Mouse (Mus musculus) forebrain, embryonic 11.5 days (tissue): ENCODE results near the gene Dnajc25. TPM values are rescaled to one million over a fixed set of nuclear protein-coding genes. Genes with fewer than 3 reads are reported as not detected.

Experiments used
- ATAC-seq: fragments of 200-750 bp; cut with Nextera tagmentation; replicated peaks from 2 replicates; pipeline ENCODE4 v1.8.0; 2017; ENCODE audit warnings: moderate TSS enrichment; ENCODE audit not compliant: low FRiP score
- DNase-seq: peaks from one replicate; pipeline ENCODE4 v3.0.0-alpha.2; 2017; ENCODE audit warnings: low spot score
- H3K27ac ChIP-seq: fragments of 300-500 bp; sonication (generic); 2 replicates; pipeline ENCODE4 v1.5.1; 2014; ENCODE audit warnings: low read depth, low read length
- H3K27me3 ChIP-seq: fragments of 300-500 bp; sonication (generic); 2 replicates; pipeline ENCODE4 v1.6.1; 2014; ENCODE audit warnings: mild to moderate bottlenecking, low read length, mixed read lengths; ENCODE audit not compliant: control insufficient read depth, insufficient read depth
- H3K36me3 ChIP-seq: fragments of 300-500 bp; sonication (generic); 2 replicates; pipeline ENCODE4 v1.6.1; 2014; ENCODE audit warnings: mild to moderate bottlenecking, low read length, moderate library complexity, mixed read lengths; ENCODE audit not compliant: control insufficient read depth, insufficient read depth
- H3K4me1 ChIP-seq: fragments of 300-500 bp; sonication (generic); replicated peaks from 2 replicates; pipeline ENCODE4 v1.6.1; 2014; ENCODE audit warnings: low read length, mixed read lengths; ENCODE audit not compliant: control insufficient read depth, insufficient read depth
- H3K4me2 ChIP-seq: fragments of 300-500 bp; sonication (generic); 2 replicates; pipeline ENCODE4 v1.6.1; 2014; ENCODE audit warnings: low read depth, mild to moderate bottlenecking, low read length, moderate library complexity, mixed read lengths; ENCODE audit not compliant: severe bottlenecking
- H3K4me3 ChIP-seq: fragments of 300-500 bp; sonication (generic); 2 replicates; pipeline ENCODE4 v1.5.1; 2014; ENCODE audit warnings: low read depth, low read length
- H3K9ac ChIP-seq: fragments of 300-500 bp; sonication (generic); 2 replicates; pipeline ENCODE4 v1.6.1; 2014; ENCODE audit warnings: low read length
- H3K9me3 ChIP-seq: fragments of 300-500 bp; sonication (generic); 2 replicates; pipeline ENCODE4 v1.6.1; 2016; ENCODE audit warnings: low read length, mixed read lengths; ENCODE audit not compliant: control insufficient read depth
- WGBS: fragments of 180-500 bp; shearing (Covaris S2); extraction: QIAGEN DNeasy Blood & Tissue Kit; methylation state at CpG from one replicate; pipeline ENCODE4 v1.1.7; 2014; 5-methylcytosine and 5-hydroxymethylcytosine counted together
- polyA plus RNA-seq: library from polyadenylated mRNA; unstranded; fragments of >200 nt; fragmentation: Nextera tagmentation; extraction: Ambion mirVana; gene quantifications from 2 replicates; pipeline ENCODE4 v1.2.1, GENCODE M21; 2014

Dnajc25 gene
- polyA plus RNA-seq, 1 experiment from 2014 or later: 7.7 TPM

DNA sequence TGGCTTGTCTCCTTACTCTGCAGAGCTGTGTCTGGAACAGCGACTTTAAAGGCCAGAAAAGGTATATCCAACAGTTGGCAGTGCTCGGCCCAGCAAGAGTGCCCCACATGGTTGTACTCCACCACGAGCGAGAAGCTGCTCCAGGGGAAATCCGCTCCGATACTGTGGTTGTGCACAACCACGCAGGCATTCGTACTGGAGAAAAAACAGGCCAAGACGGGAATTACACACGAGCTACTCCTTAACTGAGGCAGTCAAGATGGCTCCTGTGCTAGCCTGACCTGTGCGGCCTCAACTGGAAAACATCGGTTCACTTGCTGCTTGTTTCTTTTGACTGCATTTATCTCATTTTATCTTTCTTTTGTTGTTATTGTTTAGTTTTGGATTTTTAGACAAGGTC is 67.7 kb downstream of the Dnajc25 start:
- Histone ChIP-seq H3K4me2 (no peak overlapping the region), H3K27ac (no peak overlapping the region), H3K4me3 (no peak overlapping the region), H3K9ac (no peak overlapping the region), H3K36me3 (no peaks in the 10 kb centered on the region), H3K27me3 (no peaks in the 10 kb centered on the region), H3K9me3 (no peaks in the 10 kb centered on the region), H3K4me1 (no peaks in the 10 kb centered on the region)
- no peak for DNase-seq
- ATAC-seq: no peak
- WGBS: 77% methylated on average over 12 of the region's 12 CpGs

DNA sequence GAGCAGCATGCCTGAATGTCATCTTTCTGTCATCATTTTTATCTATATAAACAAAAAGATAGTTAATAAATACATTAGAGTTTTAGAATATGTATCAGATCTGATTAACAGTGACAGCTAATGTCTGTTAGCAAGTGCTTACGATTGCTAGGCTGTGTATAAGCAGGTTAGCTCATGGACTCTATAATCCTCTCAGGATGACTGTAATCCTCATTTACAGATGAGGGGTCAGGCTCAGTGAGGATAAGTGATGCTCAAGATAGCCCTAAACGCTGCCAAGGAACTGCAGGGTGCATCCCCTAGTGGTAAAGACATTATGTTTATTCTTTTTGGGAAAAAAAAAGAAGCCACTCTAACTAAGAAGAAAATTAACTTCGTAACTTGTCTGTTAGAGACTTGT is 74.4 kb downstream of the Dnajc25 start:
- H3K4me3 ChIP-seq: no peak overlapping the region
- 40% methylated on average over 3 of the region's 3 CpGs for WGBS
- H3K36me3 ChIP-seq: no peaks in the 10 kb centered on the region
- no peak overlapping the region for H3K27ac ChIP-seq
- no peaks in the 10 kb centered on the region for H3K4me1 ChIP-seq
- no peak overlapping the region for H3K4me2 ChIP-seq
- no peaks in the 10 kb centered on the region for H3K27me3 ChIP-seq
- no peak overlapping the region for H3K9ac ChIP-seq
- ATAC-seq (no peak), DNase-seq (no peak)
- no peaks in the 10 kb centered on the region for H3K9me3 ChIP-seq

Other genes starting within 250 kb of the Dnajc25 start
- gene Olfr267, start 207.3 kb upstream of the Dnajc25 start, polyA plus RNA-seq: 0.11 TPM in 1 of 2 replicates, not detected in the other
- gene Ecpas, start 82.3 kb upstream of the Dnajc25 start, polyA plus RNA-seq: 39.3 and 43.2 TPM in 2 replicates
- 1.2 TPM in 2 replicates for gene Zkscan16, start 51.4 kb upstream of the Dnajc25 start, polyA plus RNA-seq
- gene Ptgr1, start 7.9 kb upstream of the Dnajc25 start, polyA plus RNA-seq: 16.6 and 16.8 TPM in 2 replicates
- 6.5 and 7.0 TPM in 2 replicates for gene Gm20503, start 8.1 kb downstream of the Dnajc25 start, polyA plus RNA-seq
- 83.2 and 92.6 TPM in 2 replicates for gene Gng10, start 40.0 kb downstream of the Dnajc25 start, polyA plus RNA-seq
- not detected in 2 replicates for gene AI481877, start 143.9 kb downstream of the Dnajc25 start, polyA plus RNA-seq
- gene Ugcg, start 194.2 kb downstream of the Dnajc25 start, polyA plus RNA-seq: 12.8 and 13.0 TPM in 2 replicates